Mouse (Mus musculus) central nervous system, embryonic 18 days (tissue): Measurements from ENCODE around the gene Dcaf11. TPM values are rescaled to one million over a fixed set of nuclear protein-coding genes. Genes with fewer than 3 reads are reported as not detected.

ENCODE experiments used
- polyA plus RNA-seq: library from polyadenylated mRNA; depleted of rRNA; stranded (reverse); fragments of >200 nt; gene quantifications from 2 replicates; pipeline ENCODE4 v1.2.3, GENCODE M21; 2012; rRNA removed

Gene Dcaf11
- polyA plus RNA-seq = 98.1 and 109 TPM in 2 replicates

DNA sequence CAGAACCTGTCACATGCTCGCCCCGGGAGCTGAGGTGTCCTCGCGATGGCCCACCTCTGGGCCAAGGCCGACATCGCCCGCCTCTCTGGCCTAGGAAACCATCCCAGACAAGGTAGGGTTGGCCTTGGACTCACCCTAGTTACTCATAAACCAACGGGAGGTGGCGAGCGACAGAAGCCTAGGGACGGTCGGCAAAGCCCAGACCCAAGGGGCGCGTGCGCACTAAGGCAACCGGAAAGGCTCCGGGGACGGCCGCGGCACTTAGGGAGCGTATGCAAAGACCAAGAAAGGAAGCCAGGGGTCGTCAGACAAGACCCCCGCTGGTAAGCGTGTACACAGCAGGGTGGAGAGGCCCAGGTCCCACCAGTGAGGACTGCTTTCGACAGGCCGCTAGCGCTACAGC lies at the start of gene Dcaf11:
Dcaf11 (plus strand) TSS at position 208 of the 403 bp plus-strand sequence.

DNA sequence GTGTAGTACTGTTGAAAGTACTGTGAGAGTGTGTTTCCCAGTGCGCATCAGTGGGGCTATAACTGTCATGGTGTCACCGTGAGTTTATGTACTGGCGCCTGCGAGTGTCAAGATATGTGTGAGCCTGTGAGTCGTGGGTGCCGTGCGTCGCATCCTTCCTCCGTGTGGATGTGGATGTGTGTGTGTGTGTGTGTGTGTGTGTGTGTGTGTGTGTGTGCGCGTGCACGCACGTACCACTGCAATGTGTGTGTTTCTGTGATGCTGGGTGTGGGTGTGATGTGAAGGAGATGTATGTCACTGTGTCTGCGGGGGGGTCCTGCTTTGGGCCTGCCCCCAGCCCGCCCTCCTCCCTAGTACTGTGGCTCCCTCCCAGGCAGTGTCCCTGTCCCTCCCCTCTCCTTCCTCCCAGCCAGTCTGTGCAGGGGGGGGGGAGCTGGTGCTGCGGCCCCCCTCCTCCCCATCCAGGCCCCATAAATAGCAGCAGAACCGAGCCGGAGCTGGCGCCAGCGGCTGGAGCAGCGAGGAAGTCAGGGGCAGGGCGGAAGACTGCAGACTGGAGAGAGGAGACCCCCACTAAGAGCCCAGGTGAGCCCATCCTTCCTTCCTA lies 49.6 kb upstream of the Dcaf11 start, which contains the start of gene Cpne6:
Cpne6 (plus strand) TSS at position 321 of the 607 bp plus-strand sequence.

DNA sequence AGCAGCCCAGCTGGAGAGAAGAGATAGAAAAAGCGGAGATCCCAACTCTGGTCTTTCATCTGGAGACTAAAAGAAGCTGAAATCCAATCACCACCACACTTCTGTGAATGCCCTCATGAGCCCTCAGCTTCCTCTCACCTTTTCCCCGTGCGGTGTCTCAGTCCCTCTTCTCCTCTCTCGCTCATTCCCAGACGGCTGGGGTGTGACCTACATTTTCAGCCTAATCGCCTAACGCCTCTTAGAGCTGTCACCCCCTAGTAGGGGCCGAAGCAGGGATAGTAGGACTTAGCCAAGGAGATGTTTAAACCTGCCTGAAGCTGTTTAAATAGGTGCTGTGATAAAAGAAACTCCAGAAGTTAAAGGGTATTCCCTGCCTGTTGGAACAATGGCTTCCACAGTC lies 35.0 kb upstream of the Dcaf11 start, which contains the start of gene Nrl:
Nrl (minus strand) TSS at position 197 of the 400 bp plus-strand sequence.

DNA sequence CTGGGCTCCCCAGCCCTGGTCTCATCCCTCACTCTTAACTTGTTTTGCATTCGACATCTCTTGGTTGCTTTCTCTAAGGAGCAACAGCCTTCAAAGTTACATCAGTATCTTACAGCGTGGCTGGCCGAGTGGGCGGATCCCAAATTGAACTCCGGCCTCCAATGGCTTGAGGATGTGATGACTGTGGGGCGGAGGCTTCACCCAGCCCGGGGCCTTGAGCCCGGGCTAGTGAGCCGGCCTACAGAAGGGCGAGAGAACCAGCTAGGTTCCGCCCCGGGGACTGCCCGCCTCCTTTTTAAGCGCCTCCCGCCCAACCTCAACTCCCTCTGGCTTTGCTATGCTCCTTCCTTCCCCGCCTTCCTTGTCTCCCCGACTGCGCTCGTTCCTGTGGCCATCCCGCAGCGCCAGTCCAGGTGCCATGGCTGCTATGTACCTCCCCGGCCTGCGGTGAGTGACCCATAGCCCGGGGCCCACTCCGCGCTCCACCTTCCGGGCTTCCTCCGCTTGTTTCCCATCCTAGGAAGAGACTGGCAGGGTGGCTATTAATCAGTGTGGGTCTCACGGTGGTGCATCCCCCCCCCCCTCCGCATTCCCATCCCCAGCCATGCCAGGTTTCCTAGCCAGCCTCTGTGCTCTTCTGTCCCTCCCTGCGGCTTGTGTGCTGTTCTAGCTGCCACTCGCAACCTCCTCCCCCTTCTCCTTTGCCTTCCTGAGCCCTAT lies 19.6 kb upstream of the Dcaf11 start, which contains the start of gene Pck2:
Pck2 (plus strand) TSS at position 200 of the 720 bp plus-strand sequence.

DNA sequence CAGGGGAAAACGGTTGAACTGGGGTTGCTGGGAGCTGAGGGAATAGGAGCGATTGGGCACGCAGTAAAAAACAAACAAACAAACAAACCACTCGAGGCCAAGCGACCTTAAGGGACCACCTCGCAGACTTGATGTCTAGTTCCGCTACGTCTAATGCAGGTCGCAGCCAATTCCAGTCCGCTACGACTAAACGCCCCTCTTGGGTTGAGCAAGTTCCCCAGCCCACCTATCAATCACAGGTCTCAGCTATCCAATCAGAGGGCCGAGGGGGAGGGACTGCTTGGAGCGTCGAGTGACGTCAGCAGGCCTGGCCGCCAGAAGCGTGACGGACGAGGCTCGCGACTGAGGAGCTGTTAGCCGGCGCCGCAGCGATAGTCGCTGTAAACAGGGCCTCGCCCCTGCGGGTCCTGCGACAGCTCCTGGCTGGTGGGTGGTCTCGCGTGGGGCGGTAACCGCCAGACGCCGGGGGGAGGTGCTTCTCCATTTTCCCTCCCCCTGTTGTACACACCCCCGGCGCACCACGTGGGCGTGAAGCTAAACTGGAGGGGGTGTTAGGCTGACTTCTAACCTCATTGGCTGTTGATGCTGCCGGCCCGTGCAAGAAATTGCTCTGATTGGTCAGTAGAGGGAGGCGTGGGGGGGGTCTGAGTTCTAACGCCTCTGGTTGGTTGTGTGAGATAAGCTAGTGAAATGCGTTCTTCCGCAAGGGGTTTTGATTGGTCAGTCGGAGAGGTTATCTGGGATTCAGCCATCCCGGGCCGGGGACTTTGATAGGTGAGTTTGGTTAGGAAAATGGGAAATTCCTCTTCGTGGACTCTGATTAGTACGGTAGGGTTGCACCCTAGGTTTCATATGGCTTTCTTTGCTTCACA lies 632 bp downstream of the Dcaf11 start, which contains the start of gene A730061H03Rik:
A730061H03Rik (minus strand) TSS at position 205 of the 872 bp plus-strand sequence.

DNA sequence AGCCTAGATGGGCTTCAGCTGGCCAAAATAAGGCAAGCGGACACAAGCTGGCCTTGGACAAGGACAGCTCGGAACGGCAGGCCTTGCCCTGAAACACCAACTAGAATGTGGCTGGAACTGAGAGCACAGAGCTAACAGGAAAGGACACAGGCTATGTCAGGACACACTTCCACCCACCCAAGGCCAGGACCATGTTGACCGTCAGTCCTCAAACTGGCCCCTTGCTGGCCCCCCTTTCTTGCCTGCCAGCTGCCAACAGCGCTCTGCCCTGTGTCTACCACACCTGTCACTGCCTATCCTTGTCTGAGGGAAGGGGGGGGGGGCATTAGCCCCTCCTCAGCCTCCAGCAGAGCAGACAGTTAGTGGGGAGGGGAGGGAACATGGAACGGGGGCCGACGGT lies 15.5 kb downstream of the Dcaf11 start, which contains the start of gene Fitm1:
Fitm1 (plus strand) TSS at position 316 of the 400 bp plus-strand sequence.

DNA sequence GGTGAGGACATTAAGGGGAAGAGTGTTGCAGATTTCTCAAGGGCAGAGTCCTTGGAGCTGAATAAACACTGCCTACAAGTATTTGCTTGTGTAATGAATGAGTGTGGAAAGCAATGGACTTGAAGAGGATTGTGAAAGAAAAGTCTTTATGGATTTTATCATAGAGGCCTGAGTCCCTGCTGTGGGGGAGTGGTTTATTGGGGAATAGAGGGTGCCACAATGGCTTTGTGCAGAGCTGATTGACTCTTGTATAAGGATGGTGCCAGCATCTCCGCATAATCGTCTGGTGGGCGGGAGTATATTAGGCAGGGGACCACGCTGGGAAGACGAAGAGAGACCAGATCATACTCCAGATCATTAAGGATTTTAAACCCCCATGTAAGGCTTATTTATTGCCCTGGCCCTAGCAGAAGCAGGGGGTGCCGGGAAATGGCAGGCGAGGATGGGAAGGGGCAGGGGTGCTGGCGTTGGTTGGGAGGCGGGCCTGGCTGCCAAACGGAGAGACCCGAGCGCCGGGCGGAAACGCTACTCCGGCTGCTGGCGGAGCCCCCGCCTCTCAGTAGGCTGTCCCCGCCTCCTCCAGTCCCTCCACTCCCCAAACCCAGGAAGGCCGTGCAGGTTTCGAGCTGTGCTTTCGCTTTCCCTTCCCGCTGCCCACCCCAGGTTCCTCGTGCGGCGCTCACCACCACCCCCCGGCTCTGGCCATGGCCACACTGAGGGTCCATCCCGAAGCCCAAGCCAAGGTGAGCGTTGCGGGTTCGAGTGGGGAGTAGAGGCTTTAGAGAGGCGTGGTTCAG lies 18.3 kb downstream of the Dcaf11 start, which contains the start of gene Psme1:
Psme1 (plus strand) TSS at position 253 of the 797 bp plus-strand sequence.

DNA sequence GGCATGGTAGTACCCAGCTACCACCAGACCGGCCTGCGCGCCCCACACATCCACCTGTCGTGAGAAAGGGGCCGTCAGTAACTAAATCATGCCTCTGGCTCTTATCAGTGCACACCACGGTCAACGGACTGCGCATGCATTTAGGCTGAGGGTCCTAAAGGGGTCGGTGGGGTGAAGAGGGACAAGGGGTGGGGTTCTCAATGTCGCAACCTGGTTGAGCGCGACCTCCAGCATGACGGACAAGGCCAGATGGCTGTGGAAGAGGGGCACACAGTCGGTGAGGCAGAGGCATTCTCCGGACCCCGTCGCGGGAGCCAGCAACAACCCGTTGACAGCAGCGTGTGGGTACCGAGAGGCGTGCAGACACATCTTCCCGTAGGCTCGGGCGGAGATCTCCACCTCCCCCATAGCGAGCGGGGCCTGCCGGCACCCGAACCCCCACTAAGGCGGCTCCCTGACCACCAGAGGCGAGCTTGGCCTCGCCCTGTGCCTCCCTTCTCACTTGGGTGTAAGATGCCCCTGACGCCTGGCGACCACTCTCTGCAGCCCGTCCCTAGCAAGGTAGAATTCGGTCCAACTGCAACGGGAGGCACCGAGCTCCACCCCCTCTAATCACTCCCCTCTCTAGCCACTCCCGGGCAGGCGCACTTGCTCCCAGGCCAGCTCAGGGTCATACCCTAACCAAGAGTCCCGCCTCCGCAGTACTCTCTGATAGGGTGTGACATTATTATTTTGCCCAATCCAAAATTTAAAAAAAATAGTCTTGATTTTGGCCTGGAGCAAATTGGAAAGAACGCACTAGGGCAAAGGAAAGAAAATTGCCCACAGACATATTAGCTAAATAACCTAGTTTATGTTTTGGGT lies 25.1 kb downstream of the Dcaf11 start, which contains the start of gene Emc9:
Emc9 (minus strand) TSS at position 601 of the 864 bp plus-strand sequence.

DNA sequence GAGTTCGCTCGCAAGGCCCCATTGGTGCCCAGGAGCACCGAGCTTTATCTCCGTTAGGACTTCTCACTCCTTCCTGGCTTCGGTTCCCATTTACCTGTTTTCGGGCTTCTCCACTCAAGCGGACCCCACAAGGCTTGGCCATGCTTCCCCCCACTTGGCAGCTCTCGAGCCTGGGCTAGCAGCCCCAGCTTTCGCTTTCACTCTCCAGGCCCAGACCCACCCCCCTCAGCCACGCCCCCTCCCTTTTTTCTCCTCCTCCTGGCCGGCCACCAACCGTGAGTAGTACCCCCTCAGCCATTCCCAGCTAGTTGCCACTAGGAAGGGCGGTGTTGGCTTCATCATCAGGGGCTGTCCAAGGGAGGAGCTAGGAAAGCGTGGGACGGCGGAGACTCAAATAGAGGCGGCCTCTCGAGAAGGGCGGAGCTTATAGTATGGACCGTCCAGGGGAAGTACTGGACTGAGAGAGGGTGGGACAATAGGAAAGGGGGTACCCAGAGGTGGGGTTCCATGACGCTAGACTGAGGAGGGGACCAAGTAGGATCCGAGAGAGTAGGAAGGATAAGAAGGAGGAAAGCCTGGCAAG lies 31.0 kb downstream of the Dcaf11 start, which contains the start of gene Psme2:
Psme2 (minus strand) TSS at position 366 of the 583 bp plus-strand sequence.

DNA sequence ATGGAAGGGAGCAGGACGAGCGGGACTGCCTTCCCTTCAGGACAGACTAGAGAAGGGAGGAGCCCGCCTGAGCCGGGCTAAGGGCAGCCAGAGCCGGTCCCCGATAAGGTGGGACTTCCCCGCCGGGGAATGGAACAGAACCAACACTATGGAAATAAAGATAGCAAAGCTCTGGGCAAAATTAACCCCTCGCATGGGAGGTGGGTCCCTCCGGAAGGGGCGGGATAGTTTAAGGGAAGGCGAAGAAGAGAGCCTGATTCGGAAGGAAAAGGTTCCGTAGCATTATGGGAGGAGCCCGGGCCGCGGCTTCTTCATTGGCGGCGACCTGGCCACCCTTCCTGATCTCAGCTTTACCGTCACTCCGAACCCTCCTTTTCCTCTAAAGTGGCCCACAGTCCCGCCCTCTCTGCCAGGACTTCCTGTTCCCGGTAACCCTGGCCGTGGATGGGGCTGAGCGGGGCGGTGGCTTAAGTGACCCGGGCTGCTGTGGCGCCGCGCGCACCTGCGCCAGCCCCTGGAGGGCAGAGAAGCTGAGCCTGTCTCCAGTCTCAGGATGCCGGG lies 31.6 kb downstream of the Dcaf11 start, which contains the start of gene Rnf31:
Rnf31 (plus strand) TSS at position 378 of the 561 bp plus-strand sequence.

DNA sequence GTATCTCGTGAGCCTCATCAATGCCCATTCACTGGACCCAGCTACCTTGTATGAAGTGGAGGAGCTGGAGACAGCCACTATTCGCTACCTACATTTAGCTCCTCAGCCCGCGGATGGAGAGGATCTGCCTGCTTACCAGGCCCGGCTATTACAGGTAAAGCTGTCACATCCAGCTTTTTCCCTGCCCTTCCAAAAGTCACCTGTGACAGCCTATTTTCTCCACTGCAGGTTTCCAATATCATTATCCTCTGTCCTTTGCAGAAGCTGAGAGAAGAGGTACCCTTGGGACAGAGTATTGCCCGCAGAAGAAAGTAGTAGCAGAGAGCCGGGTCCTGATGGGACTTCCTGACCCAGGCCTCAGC lies 43.4 kb downstream of the Dcaf11 start, which contains the start of gene Irf9:
Irf9 (plus strand) TSS at position 301 of the 362 bp plus-strand sequence.

DNA sequence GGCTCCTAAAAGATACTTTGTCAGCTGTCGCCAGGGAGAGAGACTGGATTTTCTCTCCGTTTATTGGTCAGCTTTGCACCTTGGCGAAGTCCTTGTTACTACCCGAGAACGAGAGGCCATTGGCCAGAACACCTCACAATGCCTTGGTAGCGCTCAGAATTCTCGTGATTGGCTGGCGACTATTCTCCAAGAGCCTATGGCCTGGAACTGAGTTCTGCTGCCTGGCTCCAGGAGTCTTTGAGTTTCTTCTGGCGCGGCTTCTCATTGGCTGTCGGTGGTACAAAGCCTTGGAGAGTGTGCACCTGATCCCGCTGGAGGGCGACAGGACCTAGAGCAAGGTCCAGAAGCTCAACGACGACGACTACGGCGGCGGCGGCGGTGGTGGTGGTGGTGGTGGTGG lies 58.0 kb downstream of the Dcaf11 start, which contains the start of gene Rec8:
Rec8 (plus strand) TSS at position 216 of the 400 bp plus-strand sequence.

Other genes with a start within 250 kb of the Dcaf11 start
- gene Dhrs4, start 81.2 kb upstream of the Dcaf11 start, polyA plus RNA-seq = 14.6 and 15.1 TPM in 2 replicates
- gene Carmil3, start 69.4 kb upstream of the Dcaf11 start, polyA plus RNA-seq = 237 and 240 TPM in 2 replicates
- gene Cpne6, start 49.6 kb upstream of the Dcaf11 start, polyA plus RNA-seq = 44.9 and 48.5 TPM in 2 replicates
- gene Nrl, start 35.0 kb upstream of the Dcaf11 start, polyA plus RNA-seq = 0.96 and 1.5 TPM in 2 replicates
- gene Pck2, start 19.7 kb upstream of the Dcaf11 start, polyA plus RNA-seq = 22.0 and 24.8 TPM in 2 replicates
- gene A730061H03Rik, start 400 bp downstream of the Dcaf11 start, polyA plus RNA-seq = 0.59 TPM in 1 of 2 replicates, not detected in the other
- gene Fitm1, start 15.6 kb downstream of the Dcaf11 start, polyA plus RNA-seq = 0.08 and 2.9 TPM in 2 replicates
- gene Psme1, start 18.1 kb downstream of the Dcaf11 start, polyA plus RNA-seq = 138 and 140 TPM in 2 replicates
- 43.1 and 47.2 TPM in 2 replicates for gene Emc9, start 25.3 kb downstream of the Dcaf11 start, polyA plus RNA-seq
- 76.9 and 77.8 TPM in 2 replicates for gene Psme2, start 31.1 kb downstream of the Dcaf11 start, polyA plus RNA-seq
- gene Rnf31, start 31.7 kb downstream of the Dcaf11 start, polyA plus RNA-seq = 21.9 and 24.7 TPM in 2 replicates
- 24.2 and 30.3 TPM in 2 replicates for gene Irf9, start 43.6 kb downstream of the Dcaf11 start, polyA plus RNA-seq
- 17.6 and 22.2 TPM in 2 replicates for gene Rec8, start 58.0 kb downstream of the Dcaf11 start, polyA plus RNA-seq
- gene Ipo4, start 76.0 kb downstream of the Dcaf11 start, polyA plus RNA-seq = 202 and 205 TPM in 2 replicates
- gene Gm49378, start 77.9 kb downstream of the Dcaf11 start, polyA plus RNA-seq = 5.1 TPM in 2 replicates
- gene Tm9sf1, start 83.8 kb downstream of the Dcaf11 start, polyA plus RNA-seq = 35.5 and 36.6 TPM in 2 replicates
- 1.2 and 1.4 TPM in 2 replicates for gene Tssk4, start 90.2 kb downstream of the Dcaf11 start, polyA plus RNA-seq
- gene Mdp1, start 100.5 kb downstream of the Dcaf11 start, polyA plus RNA-seq = 49.7 and 51.7 TPM in 2 replicates
- gene Gmpr2, start 111.9 kb downstream of the Dcaf11 start, polyA plus RNA-seq = 39.3 and 44.8 TPM in 2 replicates
- 467 and 498 TPM in 2 replicates for gene Nedd8, start 112.1 kb downstream of the Dcaf11 start, polyA plus RNA-seq
- gene Tinf2, start 121.8 kb downstream of the Dcaf11 start, polyA plus RNA-seq = 19.4 and 19.8 TPM in 2 replicates
- 0.31 and 2.6 TPM in 2 replicates for gene Tgm1, start 153.9 kb downstream of the Dcaf11 start, polyA plus RNA-seq
- gene Rabggta, start 162.3 kb downstream of the Dcaf11 start, polyA plus RNA-seq = 70.1 and 73.0 TPM in 2 replicates
- gene Dhrs1, start 185.7 kb downstream of the Dcaf11 start, polyA plus RNA-seq = 87.8 and 91.7 TPM in 2 replicates
- 18.7 and 19.3 TPM in 2 replicates for gene Nop9, start 185.7 kb downstream of the Dcaf11 start, polyA plus RNA-seq
- gene Cideb, start 198.5 kb downstream of the Dcaf11 start, polyA plus RNA-seq = 0.88 and 1.0 TPM in 2 replicates
- 0.35 and 0.48 TPM in 2 replicates for gene Ltb4r2, start 201.4 kb downstream of the Dcaf11 start, polyA plus RNA-seq
- gene Ltb4r1, start 206.0 kb downstream of the Dcaf11 start, polyA plus RNA-seq = 0.47 and 0.59 TPM in 2 replicates
- 2.7 and 3.0 TPM in 2 replicates for gene Adcy4, start 224.1 kb downstream of the Dcaf11 start, polyA plus RNA-seq
- gene Ripk3, start 228.9 kb downstream of the Dcaf11 start, polyA plus RNA-seq = 1.1 and 1.3 TPM in 2 replicates